Mouse (Mus musculus): ENCODE results near the gene Abcb9. TPM values are rescaled to one million over a fixed set of nuclear protein-coding genes. Genes with fewer than 3 reads are reported as not detected.
"Not testable (repeated sequence)": the region's sequence is repeated elsewhere in the genome, so short reads cannot be mapped to it uniquely, and the experiment has no call there.

Abcb9 gene
- polyA plus RNA-seq, 1 experiment from 2014 or later = 0.54 TPM

GRCm38 (mm10) chr5:124073682-124074081 lies 21.9 kb downstream of the Abcb9 start:
- H3K4me3 ChIP-seq = no peak overlapping the region
- no peaks in the 10 kb centered on the region for H3K9me3 ChIP-seq (replicated peaks)
- H3K4me1 ChIP-seq = peaks cover 49% of the 10 kb centered on the region
- H3K36me3 ChIP-seq = no peaks in the 10 kb centered on the region
- 55% methylated on average over 9 of the region's 9 CpGs for WGBS
- peaks cover 11% of the 10 kb centered on the region; the same call in 1 of the 2 replicates for H3K27me3 ChIP-seq (ENCODE audit: low read depth, poor library complexity, severe bottlenecking)
- no peak overlapping the region; the same call in 1 of the 2 replicates for H3K27ac ChIP-seq (replicated peaks)
- DNase-seq (ENCODE audit: low spot score) = no peak

DNA sequence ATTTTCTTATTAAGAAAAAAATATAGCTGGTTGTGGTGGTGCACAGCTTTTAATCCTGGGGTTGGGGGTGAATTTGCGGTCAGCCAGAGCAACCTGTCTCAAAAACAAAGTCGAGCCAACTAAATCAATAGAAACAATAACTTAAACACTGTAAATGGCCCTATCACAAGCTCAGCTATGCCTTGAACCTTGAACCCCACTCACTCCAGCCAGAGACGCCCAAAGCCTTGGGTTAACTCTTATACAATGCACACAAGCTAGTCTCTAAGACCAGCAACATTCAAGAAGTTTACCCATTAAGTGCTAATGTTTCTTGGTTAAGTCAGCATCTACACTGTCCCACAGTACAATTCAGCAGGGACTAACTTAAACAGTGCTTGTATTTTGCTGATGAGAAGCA lies 25.9 kb downstream of the Abcb9 start:
- Histone ChIP-seq H3K4me3 (no peak overlapping the region), H3K27ac (replicated peaks) (no peak overlapping the region), H3K36me3 (no peaks in the 10 kb centered on the region), H3K4me1 (peaks cover 19% of the 10 kb centered on the region), H3K27me3 (ENCODE audit: low read depth, poor library complexity, severe bottlenecking) (no peaks in the 10 kb centered on the region), H3K9me3 (replicated peaks) (no peaks in the 10 kb centered on the region)
- 87% methylated on average over 3 of the region's 3 CpGs for WGBS
- no peak for DNase-seq (ENCODE audit: low spot score)

DNA sequence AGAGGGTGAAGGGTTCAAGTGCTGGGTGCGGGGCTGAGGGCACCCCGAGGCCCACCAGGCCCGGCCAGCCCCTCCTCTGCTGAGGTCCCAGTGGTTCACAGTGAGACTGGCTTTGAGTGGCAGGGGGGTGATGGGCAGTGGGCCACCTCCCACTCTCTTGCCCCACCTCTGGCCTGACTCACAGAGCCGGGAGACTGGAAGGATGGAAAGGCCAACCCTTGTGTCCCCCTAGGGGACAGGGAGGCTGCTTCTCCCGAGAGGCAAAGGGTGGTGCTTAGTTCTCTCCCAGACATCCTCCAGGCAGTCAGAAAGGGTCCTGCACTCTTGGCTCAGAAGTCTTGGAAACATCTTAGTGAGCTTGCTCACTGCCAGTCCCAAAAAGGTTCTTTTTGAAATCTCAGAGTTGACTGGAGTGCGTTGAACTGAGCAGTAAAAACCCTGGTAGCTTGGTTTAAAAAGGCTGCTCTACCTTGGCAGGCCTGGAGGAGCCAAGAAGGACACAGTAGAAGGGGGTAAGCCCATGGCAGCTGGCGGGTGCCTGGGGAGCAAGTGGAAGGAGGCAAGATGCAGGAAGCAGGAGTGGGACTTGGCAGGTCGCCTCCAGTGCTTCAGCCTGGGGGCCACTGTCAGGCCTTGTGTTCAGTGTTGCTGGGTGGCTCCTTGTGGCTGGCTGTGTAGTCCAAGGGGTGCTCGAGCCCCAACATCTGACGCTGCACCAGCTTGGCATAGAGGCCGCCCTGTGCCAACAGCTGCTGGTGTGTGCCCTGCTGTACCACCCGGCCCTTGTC lies 33.4 kb downstream of the Abcb9 start:
- 78% methylated on average over 12 of the region's 12 CpGs for WGBS
- DNase-seq (ENCODE audit: low spot score) = no peak
- H3K27ac ChIP-seq (replicated peaks) = peak overlapping the region; percentile 43
- no peak overlapping the region for H3K4me3 ChIP-seq
- peaks cover 20% of the 10 kb centered on the region for H3K4me1 ChIP-seq
- H3K27me3 ChIP-seq (ENCODE audit: low read depth, poor library complexity, severe bottlenecking) = no peaks in the 10 kb centered on the region; the same call in 1 of the 2 replicates
- no peaks in the 10 kb centered on the region for H3K36me3 ChIP-seq
- no peaks in the 10 kb centered on the region for H3K9me3 ChIP-seq (replicated peaks)

- 74% methylated on average over 5 of the region's 5 CpGs for WGBS
- H3K4me1 ChIP-seq = peaks cover 20% of the 10 kb centered on the region
- H3K27ac ChIP-seq (replicated peaks) = peak overlapping the region; percentile 53
Measured at GRCm38 (mm10) chr5:124059677-124060076, 35.9 kb downstream of the Abcb9 start.

DNA sequence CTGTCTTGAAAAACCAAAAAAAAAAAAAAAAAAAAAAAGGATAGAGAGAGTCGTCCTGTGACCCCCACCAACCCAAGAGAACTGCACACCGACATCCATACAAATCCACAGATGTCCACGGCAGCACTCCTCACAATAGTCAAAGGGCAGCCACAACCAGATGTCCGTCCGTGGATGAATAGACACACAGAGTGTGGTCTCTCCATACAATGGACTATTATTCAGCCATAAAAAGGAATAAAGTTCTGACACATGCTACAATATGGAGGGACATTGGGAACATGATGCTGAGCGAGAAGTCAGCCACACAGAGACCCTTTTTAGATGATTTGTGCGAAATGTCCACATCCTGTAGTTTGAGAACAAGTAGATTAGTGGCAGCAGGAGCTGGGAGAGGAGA lies 36.8 kb downstream of the Abcb9 start:
- Histone ChIP-seq H3K36me3 (no peaks in the 10 kb centered on the region), H3K4me1 (peaks cover 20% of the 10 kb centered on the region), H3K27ac (replicated peaks) (no peak overlapping the region), H3K27me3 (ENCODE audit: low read depth, poor library complexity, severe bottlenecking) (no peaks in the 10 kb centered on the region; the same call in 1 of the 2 replicates), H3K4me3 (no peak overlapping the region), H3K9me3 (replicated peaks) (peaks cover 6% of the 10 kb centered on the region; the same call in 1 of the 2 replicates)
- no peak for DNase-seq (ENCODE audit: low spot score)
- WGBS = 86% methylated on average over 7 of the region's 7 CpGs

More at GRCm38 (mm10) chr5:124059677-124060076, 35.9 kb downstream of the Abcb9 start:
- no peak for DNase-seq (ENCODE audit: low spot score)
- Histone ChIP-seq H3K4me3 (no peak overlapping the region), H3K36me3 (no peaks in the 10 kb centered on the region), H3K9me3 (replicated peaks) (peaks cover 6% of the 10 kb centered on the region; the same call in 1 of the 2 replicates), H3K27me3 (ENCODE audit: low read depth, poor library complexity, severe bottlenecking) (no peaks in the 10 kb centered on the region; the same call in 1 of the 2 replicates)

DNA sequence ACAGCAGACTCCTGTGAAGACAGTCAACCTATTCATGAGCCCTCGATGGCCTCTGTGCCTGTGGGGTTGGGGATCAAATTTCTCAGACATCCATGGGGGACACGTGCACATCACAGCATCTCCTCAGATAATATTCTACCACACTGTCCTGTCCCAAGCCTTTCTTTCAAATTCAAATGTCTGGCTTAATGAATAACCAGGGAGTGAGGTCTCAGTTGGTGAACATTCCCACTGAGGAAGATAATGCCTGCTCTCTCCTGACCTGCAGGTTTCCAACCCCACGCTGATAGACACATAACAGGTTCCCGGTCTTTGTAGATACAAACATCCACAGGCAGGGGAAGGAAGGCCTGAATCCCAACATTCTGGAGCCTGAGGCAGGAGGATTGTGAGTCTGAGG lies 38.6 kb downstream of the Abcb9 start:
- H3K27me3 ChIP-seq (ENCODE audit: low read depth, poor library complexity, severe bottlenecking) = no peaks in the 10 kb centered on the region; the same call in 1 of the 2 replicates

GRCm38 (mm10) chr5:124056219-124056618 lies 39.4 kb downstream of the Abcb9 start:
- no peak for DNase-seq (ENCODE audit: low spot score)

More for the DNA sequence above, 38.6 kb downstream of the Abcb9 start:
- DNase-seq (ENCODE audit: low spot score) = no peak
- WGBS = 49% methylated on average over 4 of the region's 4 CpGs
- no peak overlapping the region for H3K4me3 ChIP-seq
- no peak overlapping the region for H3K27ac ChIP-seq (replicated peaks)
- peaks cover 12% of the 10 kb centered on the region for H3K4me1 ChIP-seq
- peaks cover 6% of the 10 kb centered on the region; the same call in 1 of the 2 replicates for H3K9me3 ChIP-seq (replicated peaks)
- H3K36me3 ChIP-seq = no peaks in the 10 kb centered on the region

GRCm38 (mm10) chr5:124052641-124053040 lies 43.0 kb downstream of the Abcb9 start:
- WGBS = 91% methylated on average over 7 of the region's 7 CpGs
- not testable (repeated sequence) for H3K4me3 ChIP-seq; H3K27ac ChIP-seq (replicated peaks); H3K36me3 ChIP-seq; H3K27me3 ChIP-seq (ENCODE audit: low read depth, poor library complexity, severe bottlenecking); H3K9me3 ChIP-seq (replicated peaks); DNase-seq (ENCODE audit: low spot score)
- H3K4me1 ChIP-seq = peaks cover 17% of the 10 kb centered on the region

More at GRCm38 (mm10) chr5:124056219-124056618, 39.4 kb downstream of the Abcb9 start:
- no peaks in the 10 kb centered on the region; the same call in 1 of the 2 replicates for H3K27me3 ChIP-seq (ENCODE audit: low read depth, poor library complexity, severe bottlenecking)
- WGBS = 100% methylated on average over 1 of the region's 1 CpGs
- H3K36me3 ChIP-seq = no peaks in the 10 kb centered on the region
- H3K27ac ChIP-seq (replicated peaks) = no peak overlapping the region
- peaks cover 5% of the 10 kb centered on the region for H3K4me1 ChIP-seq
- H3K4me3 ChIP-seq = no peak overlapping the region
- peaks cover 6% of the 10 kb centered on the region; the same call in 1 of the 2 replicates for H3K9me3 ChIP-seq (replicated peaks)

DNA sequence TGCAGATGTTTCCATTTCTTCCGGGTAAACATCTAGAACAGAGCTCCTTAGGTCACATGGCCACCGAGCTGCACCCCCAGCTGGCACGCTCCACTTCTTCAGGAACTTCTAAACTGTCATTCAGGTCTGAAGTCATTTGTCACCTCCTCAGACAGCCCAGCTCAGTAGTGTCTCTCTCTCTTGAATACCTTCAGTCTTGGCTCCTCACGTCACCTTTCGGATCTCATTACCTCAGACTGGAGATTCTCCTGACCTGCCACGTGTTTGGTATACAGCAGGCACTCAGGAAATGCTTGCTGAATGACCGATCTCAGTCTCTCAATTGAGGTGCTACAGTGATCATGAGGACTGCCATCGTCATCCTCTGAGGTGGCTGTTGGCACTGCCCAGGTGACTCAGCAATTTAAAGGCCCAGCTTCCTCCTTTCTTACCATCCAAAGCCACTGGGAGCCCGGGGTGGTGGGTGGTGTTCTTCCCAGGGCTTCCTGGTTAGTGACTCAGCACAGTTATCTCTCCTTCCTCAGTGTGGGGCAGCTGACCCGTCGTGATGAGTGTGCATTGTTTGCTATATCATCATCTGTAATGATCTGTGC lies 43.6 kb downstream of the Abcb9 start:
- 87% methylated on average over 11 of the region's 11 CpGs for WGBS
- Histone ChIP-seq H3K27ac (replicated peaks) (peak overlapping the region; percentile 61; the same call in 1 of the 2 replicates), H3K4me3 (no peak overlapping the region)

DNA sequence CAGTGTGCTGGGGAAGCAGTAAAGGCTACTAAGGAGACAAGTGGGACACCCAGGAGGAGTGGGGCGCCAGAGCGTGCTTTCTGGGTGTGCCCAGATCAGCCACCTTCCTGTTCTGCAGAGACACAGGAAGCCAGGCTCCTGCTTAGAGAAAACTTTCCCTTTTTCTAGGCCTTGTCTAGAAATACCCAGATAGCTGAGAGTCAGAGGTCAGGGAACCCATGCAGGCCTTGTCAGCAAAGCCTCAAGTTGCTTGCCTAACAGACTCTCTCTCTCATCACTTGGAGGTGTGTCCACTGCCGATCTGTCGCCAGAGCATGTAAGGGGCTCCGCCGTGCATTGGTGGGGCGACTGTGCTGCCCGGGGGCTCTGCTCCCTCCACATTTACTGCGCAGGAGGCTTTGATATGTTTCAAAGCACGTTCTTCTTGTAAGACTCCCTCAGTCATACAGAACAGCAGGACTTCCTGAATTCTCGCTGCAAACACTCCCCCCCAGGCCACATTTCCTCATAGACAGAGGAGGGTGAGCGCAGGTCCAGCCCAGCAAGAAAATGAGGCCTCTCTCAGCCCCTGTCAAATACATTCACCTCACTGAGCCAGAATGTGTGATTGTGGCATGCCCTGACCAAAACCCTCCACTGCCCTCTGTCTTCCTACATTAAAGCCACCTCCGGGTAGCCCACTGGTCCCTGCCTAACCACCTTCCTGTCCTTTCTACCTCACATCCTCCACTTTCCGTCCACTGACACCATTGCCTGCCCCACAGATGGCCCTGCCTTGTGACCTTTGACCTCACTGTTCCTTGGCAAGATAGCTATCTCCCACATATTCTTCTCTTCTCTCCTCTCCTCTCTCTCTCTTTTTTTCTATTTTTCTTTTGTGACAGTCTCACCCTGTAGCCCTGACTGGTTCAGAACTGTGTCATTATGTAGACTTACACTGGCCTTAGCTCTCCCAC lies 45.2 kb downstream of the Abcb9 start:
- H3K36me3 ChIP-seq = no peaks in the 10 kb centered on the region
- H3K27ac ChIP-seq (replicated peaks) = peak overlapping the region; percentile 70
- no peak overlapping the region for H3K4me3 ChIP-seq
- no peak for DNase-seq (ENCODE audit: low spot score)
- 62% methylated on average over 14 of the region's 14 CpGs for WGBS
- peaks cover 23% of the 10 kb centered on the region; the same call in 1 of the 2 replicates for H3K27me3 ChIP-seq (ENCODE audit: low read depth, poor library complexity, severe bottlenecking)
- H3K4me1 ChIP-seq = peaks cover 34% of the 10 kb centered on the region
- no peaks in the 10 kb centered on the region for H3K9me3 ChIP-seq (replicated peaks)

More for the DNA sequence above, 43.6 kb downstream of the Abcb9 start:
- Histone ChIP-seq H3K27me3 (ENCODE audit: low read depth, poor library complexity, severe bottlenecking) (peaks cover 14% of the 10 kb centered on the region; the same call in 1 of the 2 replicates), H3K36me3 (no peaks in the 10 kb centered on the region), H3K9me3 (replicated peaks) (peaks cover 6% of the 10 kb centered on the region; the same call in 1 of the 2 replicates), H3K4me1 (peaks cover 20% of the 10 kb centered on the region)
- no peak for DNase-seq (ENCODE audit: low spot score)

DNA sequence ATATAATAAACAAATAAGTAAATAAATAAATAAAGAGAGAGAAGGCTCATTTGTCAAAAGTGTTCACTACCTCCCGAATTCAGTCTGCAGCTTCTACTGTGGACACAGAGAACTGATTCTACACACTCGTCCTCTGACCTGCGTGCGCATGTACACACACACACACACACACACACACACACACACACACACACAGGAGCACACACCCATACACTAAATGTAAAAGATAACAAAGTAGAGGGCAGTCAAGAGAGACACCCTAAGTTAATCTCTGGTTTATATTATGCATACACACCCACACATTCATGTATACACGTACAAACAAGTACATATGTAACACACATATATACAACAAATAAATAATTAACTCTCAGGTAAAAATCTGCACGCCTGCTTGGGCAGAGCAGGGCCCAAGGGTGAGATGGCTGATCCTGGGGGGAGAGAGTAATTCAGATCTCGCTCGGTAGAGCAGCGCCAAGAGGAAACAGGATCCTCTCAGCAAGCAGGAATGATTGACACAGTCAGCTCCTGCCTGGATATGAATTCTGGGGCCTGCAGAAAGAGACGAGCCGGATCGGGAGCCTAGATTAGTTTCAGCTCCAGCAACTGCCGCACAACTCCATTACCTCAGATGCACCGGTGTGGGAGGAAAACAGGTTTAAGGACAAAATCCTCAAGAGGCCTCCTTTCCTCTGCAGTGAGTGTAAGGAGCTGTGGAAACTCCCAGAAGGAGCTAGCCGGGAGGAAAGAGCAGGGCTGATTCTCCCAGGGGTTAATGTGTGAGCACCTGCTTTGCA lies 46.2 kb downstream of the Abcb9 start:
- peaks cover 23% of the 10 kb centered on the region; the same call in 1 of the 2 replicates for H3K27me3 ChIP-seq (ENCODE audit: low read depth, poor library complexity, severe bottlenecking)
- no peak overlapping the region for H3K4me3 ChIP-seq
- no peak for DNase-seq (ENCODE audit: low spot score)
- H3K36me3 ChIP-seq = no peaks in the 10 kb centered on the region
- peak overlapping the region; percentile 70 for H3K27ac ChIP-seq (replicated peaks)
- 71% methylated on average over 15 of the region's 15 CpGs for WGBS
- peaks cover 43% of the 10 kb centered on the region for H3K4me1 ChIP-seq
- no peaks in the 10 kb centered on the region for H3K9me3 ChIP-seq (replicated peaks)
